Mouse (Mus musculus): Measurements from ENCODE around the gene Gga1.

DNA sequence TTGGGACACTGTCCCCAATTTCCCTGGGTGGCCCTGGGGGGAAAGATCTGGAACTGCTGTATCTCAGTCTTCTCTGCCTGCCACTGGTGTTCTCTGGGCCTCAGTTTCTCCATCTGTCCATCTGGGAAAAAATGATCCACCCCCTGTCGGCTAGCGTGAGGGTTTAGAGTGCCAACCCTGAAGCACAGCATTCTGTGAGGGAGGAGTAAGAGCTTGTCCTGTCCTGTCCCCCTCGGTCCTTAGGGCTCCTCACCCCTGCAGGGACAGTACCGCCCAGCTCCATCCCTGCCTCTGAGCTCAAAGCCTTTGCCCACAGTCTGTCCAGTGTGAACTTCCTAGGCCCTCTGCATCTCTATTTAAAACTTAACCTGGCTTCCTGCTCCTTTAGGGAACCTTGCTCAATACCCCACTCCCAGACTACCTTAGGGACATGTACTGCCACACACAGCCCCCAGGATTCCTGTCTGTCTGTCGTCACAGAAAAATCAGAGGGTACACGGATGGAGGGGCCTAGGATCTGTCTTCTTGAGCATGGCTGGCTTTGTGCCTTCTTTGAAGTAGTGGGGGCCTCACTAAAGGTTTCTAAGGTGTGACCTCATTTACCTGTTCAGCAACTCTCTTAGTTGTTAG lies 35.7 kb upstream of the Gga1 start:
- TF ChIP-seq CTCF (IDR thresholded peaks at IDR 0.05; ENCODE audit: low read depth, low read length) (no peak), POLR2A (IDR thresholded peaks at IDR 0.05; ENCODE audit: insufficient read depth, low read length) (no peak)

Data from ES-Bruce4 (cell line).